Mouse (Mus musculus): Measurements from ENCODE around the gene Capg. TPM values are rescaled to one million over a fixed set of nuclear protein-coding genes. Genes with fewer than 3 reads are reported as not detected.

Gene Capg
- polyA plus RNA-seq, 1 experiment from 2014 or later, result 22.6 TPM

DNA sequence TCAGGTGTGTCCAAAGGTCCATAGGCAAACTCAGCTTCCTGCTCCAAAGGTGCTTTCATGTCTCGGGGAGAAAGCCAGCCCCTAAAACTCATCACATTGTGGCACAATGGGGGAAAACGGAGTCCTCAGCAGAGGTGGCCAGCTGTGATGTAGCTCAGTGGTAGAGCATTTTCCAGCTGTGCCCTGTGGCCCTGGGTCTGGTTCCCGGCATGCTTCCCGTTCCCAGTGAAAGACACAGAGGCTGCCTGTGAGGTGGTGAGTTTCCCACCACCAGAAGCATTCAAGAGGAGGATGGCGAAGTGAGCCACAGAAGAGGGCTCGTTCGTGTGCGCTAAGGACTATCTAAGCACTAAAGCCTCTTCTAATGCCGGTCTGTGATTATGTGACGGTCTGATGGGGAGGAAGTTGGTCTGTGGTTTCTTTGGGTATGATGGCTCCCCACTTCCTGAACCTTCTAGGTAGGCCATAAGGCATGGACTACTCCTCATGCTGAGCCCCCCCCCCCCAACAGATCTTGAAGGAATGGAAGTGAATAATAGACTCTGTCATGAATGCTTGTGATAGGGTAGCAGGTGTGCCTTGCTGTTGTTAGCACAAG is 6.4 kb downstream of the Capg start:
- peaks cover 19% of the 10 kb centered on the region for H3K4me1 ChIP-seq (replicated peaks)
- no peaks in the 10 kb centered on the region for H3K36me3 ChIP-seq
- H3K9me3 ChIP-seq (replicated peaks), result no peaks in the 10 kb centered on the region
- 81% methylated on average over 10 of the region's 10 CpGs for WGBS
- no peak overlapping the region for H3K27ac ChIP-seq
- H3K9ac ChIP-seq, result no peak overlapping the region
- ATAC-seq (replicated peaks; ENCODE audit: insufficient number of reproducible peaks, insufficient read depth, low FRiP score, low read depth), result no peak
- no peak overlapping the region for H3K4me2 ChIP-seq
- no peaks in the 10 kb centered on the region for H3K27me3 ChIP-seq
- no peak overlapping the region for H3K4me3 ChIP-seq

DNA sequence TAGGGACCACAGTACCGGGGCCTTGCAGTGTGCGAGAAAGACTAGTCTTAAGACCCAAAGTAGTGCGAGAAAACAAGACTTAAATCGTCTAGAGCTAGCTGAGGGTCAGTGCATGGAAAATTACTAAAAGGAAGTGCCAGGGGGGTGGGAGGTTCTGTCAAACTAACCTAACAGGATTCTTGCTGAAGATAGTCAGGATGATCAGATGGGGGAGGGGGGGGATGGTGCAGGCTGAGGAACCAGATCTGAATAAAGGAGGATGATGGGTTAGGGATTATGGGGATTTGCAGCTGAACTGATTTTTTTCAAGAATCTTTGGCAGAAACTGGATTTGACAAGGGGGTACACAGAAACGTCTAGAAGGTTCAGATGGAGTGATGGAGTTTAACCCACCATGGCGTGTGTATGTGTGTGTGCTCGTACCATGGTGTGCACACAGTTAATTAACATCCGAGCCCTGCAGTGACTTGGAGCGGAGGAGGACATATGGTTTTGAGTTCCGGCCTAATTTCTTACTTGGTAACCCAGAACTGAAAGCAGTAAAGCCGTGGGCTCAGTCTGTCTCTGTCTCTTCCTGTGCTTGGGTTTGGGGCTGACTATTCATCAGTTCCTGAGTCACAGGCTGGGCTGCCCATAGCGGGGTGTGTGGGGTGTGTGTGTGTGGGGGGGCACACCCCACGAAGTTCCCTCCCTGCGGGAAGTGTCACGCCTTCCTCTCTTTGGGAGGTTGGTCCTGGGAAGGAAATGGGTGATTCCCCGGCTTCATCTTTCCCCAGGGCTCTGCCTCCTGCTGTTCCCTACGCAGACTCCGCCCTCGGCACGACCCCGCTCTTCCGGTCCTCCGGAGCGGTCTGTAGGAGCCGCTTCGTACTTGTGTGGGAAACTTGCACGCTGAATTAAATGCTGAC is 8.2 kb downstream of the Capg start:
- H3K27ac ChIP-seq, result peak overlapping the region; percentile 84
- H3K9me3 ChIP-seq (replicated peaks), result no peaks in the 10 kb centered on the region
- H3K4me2 ChIP-seq, result peak overlapping the region; percentile 69
- H3K4me3 ChIP-seq, result peak overlapping the region; percentile 52
- peak; percentile 84 for ATAC-seq (replicated peaks; ENCODE audit: insufficient number of reproducible peaks, insufficient read depth, low FRiP score, low read depth)
- H3K27me3 ChIP-seq, result no peaks in the 10 kb centered on the region
- H3K9ac ChIP-seq, result peak overlapping the region; percentile 52
- 16% methylated on average over 27 of the region's 27 CpGs for WGBS
- no peaks in the 10 kb centered on the region for H3K36me3 ChIP-seq
- peaks cover 19% of the 10 kb centered on the region for H3K4me1 ChIP-seq (replicated peaks)

DNA sequence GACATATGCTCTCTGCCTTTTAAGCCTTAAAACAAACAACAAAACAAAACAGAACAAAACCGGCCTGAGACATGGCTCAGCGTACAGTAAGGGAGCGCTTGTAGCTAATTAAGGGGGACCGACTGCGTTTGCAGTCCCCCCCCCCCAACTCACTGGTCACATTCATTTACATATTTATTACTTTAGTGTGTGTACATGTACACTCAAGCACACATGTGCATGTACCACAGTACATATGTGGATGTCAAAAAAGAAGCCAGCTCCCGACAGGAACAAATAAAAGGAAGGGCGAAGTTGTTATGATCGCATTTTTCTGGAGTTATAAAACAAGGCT is 8.9 kb downstream of the Capg start:
- no peaks in the 10 kb centered on the region for H3K36me3 ChIP-seq
- peaks cover 19% of the 10 kb centered on the region for H3K4me1 ChIP-seq (replicated peaks)
- H3K9ac ChIP-seq, result peak overlapping the region; percentile 52
- WGBS, result 18% methylated on average over 8 of the region's 8 CpGs
- H3K27me3 ChIP-seq, result no peaks in the 10 kb centered on the region
- peak overlapping the region; percentile 84 for H3K27ac ChIP-seq
- H3K9me3 ChIP-seq (replicated peaks), result no peaks in the 10 kb centered on the region
- ATAC-seq (replicated peaks; ENCODE audit: insufficient number of reproducible peaks, insufficient read depth, low FRiP score, low read depth), result no peak
- peak overlapping the region; percentile 52 for H3K4me3 ChIP-seq
- H3K4me2 ChIP-seq, result peak overlapping the region; percentile 69

DNA sequence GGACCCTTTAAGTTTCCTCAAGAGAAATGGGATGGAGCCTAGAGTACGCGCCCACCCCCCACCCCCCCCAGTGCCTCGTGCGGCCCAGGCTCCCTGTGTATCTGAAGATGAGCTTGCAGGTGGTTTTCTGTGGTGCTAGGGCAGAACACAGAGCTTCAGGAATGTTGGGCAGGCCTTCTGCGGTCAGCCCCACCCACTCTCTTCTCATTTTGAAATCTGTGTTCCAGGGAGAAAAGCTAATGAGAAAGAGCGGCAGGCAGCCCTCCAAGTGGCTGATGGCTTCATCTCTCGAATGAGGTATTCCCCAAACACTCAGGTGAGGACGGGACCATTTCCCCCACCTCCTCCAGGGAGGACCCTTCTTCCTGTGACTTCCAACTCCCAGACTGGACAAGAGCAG is 16.6 kb downstream of the Capg start:
- 73% methylated on average over 8 of the region's 8 CpGs for WGBS
- Histone ChIP-seq H3K4me3 (no peak overlapping the region), H3K36me3 (no peaks in the 10 kb centered on the region), H3K4me1 (replicated peaks) (peaks cover 8% of the 10 kb centered on the region), H3K4me2 (no peak overlapping the region), H3K9me3 (replicated peaks) (no peaks in the 10 kb centered on the region), H3K27ac (no peak overlapping the region), H3K27me3 (no peaks in the 10 kb centered on the region), H3K9ac (no peak overlapping the region)
- ATAC-seq (replicated peaks; ENCODE audit: insufficient number of reproducible peaks, insufficient read depth, low FRiP score, low read depth), result no peak

DNA sequence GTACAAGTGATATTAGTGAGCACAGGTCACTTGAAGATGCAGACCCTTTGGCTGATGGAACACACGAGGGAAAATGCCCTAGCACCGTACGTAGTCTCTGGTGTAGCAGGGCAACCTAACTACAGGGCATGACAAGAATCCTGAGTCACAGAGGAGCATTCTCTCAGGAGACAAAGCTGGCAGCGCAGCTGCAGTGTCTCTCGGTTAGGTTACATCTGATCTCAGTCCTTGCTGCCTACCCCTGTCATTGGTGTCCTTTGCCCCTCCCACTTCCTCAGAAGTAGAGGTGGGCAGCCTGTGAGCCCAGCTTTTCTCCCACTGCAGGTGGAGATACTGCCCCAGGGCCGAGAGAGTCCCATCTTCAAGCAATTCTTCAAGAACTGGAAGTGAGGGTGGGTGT is 18.3 kb downstream of the Capg start:
- Histone ChIP-seq H3K4me1 (replicated peaks) (peaks cover 10% of the 10 kb centered on the region), H3K36me3 (no peaks in the 10 kb centered on the region), H3K9ac (no peak overlapping the region), H3K9me3 (replicated peaks) (no peaks in the 10 kb centered on the region), H3K27ac (no peak overlapping the region), H3K27me3 (no peaks in the 10 kb centered on the region), H3K4me3 (no peak overlapping the region), H3K4me2 (no peak overlapping the region)
- 64% methylated on average over 6 of the region's 6 CpGs for WGBS
- no peak for ATAC-seq (replicated peaks; ENCODE audit: insufficient number of reproducible peaks, insufficient read depth, low FRiP score, low read depth)

DNA sequence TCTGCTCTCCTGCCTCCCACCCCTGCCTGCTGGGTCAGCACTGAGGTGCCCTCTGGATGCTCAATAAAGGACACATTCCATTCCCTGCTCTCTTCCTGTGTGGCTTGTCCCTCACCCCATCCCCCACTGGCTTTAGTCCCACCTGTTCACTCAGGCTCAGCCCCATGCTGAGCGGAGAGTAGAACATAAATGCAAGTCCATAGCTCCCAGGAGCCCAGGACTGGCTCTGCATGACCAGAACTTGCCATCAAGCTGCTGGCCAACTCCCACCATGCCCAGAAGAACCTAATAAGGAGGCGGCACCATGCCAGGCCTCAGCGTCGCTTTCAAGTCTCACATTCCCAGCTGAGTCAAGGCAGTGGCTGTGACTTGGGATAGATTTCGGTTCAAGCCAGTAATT is 18.7 kb downstream of the Capg start:
- no peak overlapping the region for H3K9ac ChIP-seq
- no peak overlapping the region for H3K4me2 ChIP-seq

DNA sequence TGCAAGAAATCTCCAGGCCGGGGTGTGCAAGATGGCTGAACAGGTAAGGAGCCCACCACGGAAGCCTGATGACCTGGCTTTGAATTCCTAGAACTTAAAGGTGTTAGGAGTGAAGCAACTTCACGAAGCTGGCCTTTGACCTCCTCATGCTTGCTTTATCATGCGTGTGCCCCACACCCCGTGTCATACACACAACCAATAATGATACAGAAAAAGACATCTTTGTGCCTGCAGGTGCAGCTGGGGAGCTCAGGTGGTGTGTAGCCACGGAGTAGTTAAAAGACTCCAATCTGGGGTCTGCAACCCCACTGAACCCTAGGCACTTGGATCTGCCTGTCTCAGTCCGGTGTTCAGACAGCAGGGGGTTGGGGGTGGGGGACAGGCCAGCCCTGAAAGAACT is 21.3 kb downstream of the Capg start:
- H3K27me3 ChIP-seq, result no peaks in the 10 kb centered on the region
- peaks cover 7% of the 10 kb centered on the region; the same call in 1 of the 2 replicates for H3K36me3 ChIP-seq
- H3K4me2 ChIP-seq, result no peak overlapping the region
- H3K27ac ChIP-seq, result no peak overlapping the region
- H3K4me3 ChIP-seq, result no peak overlapping the region
- peaks cover 10% of the 10 kb centered on the region for H3K4me1 ChIP-seq (replicated peaks)
- WGBS, result 78% methylated on average over 7 of the region's 7 CpGs
- ATAC-seq (replicated peaks; ENCODE audit: insufficient number of reproducible peaks, insufficient read depth, low FRiP score, low read depth), result no peak; the same call in 1 of the 2 replicates
- 0 out of 2 replicates have a peak overlapping the region, but pooled peaks have one; percentile 24 for H3K9ac ChIP-seq
- no peaks in the 10 kb centered on the region for H3K9me3 ChIP-seq (replicated peaks)

More for the DNA sequence above, 18.7 kb downstream of the Capg start:
- Histone ChIP-seq H3K27ac (no peak overlapping the region), H3K9me3 (replicated peaks) (no peaks in the 10 kb centered on the region), H3K4me3 (no peak overlapping the region), H3K4me1 (replicated peaks) (peaks cover 10% of the 10 kb centered on the region), H3K27me3 (no peaks in the 10 kb centered on the region), H3K36me3 (peaks cover under 1% of the 10 kb centered on the region; the same call in 1 of the 2 replicates)
- 81% methylated on average over 5 of the region's 5 CpGs for whole genome bisulfite sequencing
- ATAC-seq (replicated peaks; ENCODE audit: insufficient number of reproducible peaks, insufficient read depth, low FRiP score, low read depth), result no peak

DNA sequence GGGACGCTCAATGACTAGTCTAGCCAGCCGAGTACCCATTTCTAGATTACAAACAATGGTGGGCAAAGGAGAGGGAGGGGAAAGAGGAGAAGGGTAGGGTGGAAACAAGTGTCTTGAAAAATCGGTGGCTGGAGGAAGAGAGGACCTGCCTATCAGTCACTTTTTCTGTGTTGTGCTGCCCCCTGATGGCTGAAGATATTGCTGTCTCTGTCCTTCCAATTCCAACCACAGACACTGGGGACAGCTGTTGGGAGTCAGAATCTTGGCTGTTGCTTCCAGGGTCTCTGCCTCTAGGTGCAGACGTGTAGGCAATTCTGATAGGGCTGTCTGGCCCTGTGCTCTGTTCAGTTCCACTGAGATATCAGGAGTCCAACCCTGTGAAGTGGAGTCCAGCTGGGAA is 21.9 kb downstream of the Capg start:
- no peak overlapping the region for H3K27ac ChIP-seq
- H3K9ac ChIP-seq, result peak overlapping the region; percentile 24; the same call in 1 of the 2 replicates
- H3K4me3 ChIP-seq, result no peak overlapping the region
- no peaks in the 10 kb centered on the region for H3K27me3 ChIP-seq
- no peaks in the 10 kb centered on the region for H3K9me3 ChIP-seq (replicated peaks)
- ATAC-seq (replicated peaks; ENCODE audit: insufficient number of reproducible peaks, insufficient read depth, low FRiP score, low read depth), result peak; percentile 74
- no peak overlapping the region for H3K4me2 ChIP-seq
- H3K4me1 ChIP-seq (replicated peaks), result peaks cover 10% of the 10 kb centered on the region
- H3K36me3 ChIP-seq, result peaks cover 7% of the 10 kb centered on the region; the same call in 1 of the 2 replicates
- WGBS, result 2% methylated on average over 4 of the region's 4 CpGs

DNA sequence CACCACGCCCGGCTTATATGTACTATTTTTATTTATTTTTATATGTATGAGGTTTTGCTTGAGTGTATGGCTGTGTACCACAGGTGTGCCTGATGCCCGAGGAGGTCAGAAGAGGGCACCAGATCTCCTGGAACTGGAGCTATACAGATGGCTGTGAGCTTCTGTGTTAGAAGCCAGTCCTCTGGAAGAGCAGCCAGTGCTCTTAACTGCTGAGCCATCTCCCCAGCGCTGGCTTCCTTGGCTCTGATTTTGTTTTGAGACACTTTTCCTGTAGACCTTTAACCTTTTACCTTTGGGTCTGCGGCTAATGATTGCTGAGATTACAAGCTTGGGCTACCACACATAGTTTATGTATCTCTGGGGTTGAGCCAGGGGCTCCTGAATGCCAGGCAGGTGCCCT is 23.3 kb downstream of the Capg start:
- Histone ChIP-seq H3K4me1 (replicated peaks) (peaks cover 9% of the 10 kb centered on the region), H3K9ac (no peak overlapping the region), H3K9me3 (replicated peaks) (no peaks in the 10 kb centered on the region), H3K27ac (no peak overlapping the region), H3K27me3 (no peaks in the 10 kb centered on the region), H3K36me3 (peaks cover 7% of the 10 kb centered on the region; the same call in 1 of the 2 replicates), H3K4me2 (no peak overlapping the region), H3K4me3 (no peak overlapping the region)
- 87% methylated on average over 5 of the region's 5 CpGs for WGBS
- no peak for ATAC-seq (replicated peaks; ENCODE audit: insufficient number of reproducible peaks, insufficient read depth, low FRiP score, low read depth)

DNA sequence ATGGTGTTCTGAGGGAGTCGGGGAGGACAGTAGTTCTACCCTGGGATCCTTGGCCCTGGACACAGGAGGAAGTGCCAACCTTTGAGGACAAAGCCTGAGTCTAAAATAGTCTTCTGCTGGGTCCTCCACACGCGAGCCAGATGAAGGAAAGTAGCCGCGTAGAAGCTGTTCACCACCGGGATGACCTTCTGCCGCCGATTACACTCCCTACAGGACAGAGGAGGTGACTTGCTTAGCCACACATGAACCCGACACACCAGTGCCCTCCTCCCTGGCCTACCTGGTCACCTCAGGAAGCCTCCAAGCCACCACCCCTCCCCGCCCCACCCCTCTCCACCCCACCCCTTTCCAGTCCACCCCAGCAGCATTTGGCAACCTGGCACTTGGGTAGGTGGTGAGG is 24.5 kb downstream of the Capg start:
- Histone ChIP-seq H3K9ac (no peak overlapping the region), H3K4me1 (replicated peaks) (peaks cover 4% of the 10 kb centered on the region), H3K27ac (no peak overlapping the region), H3K27me3 (no peaks in the 10 kb centered on the region), H3K4me3 (no peak overlapping the region), H3K9me3 (replicated peaks) (no peaks in the 10 kb centered on the region), H3K36me3 (peaks cover 7% of the 10 kb centered on the region; the same call in 1 of the 2 replicates), H3K4me2 (no peak overlapping the region)
- no peak for ATAC-seq (replicated peaks; ENCODE audit: insufficient number of reproducible peaks, insufficient read depth, low FRiP score, low read depth)
- WGBS, result 87% methylated on average over 10 of the region's 10 CpGs

DNA sequence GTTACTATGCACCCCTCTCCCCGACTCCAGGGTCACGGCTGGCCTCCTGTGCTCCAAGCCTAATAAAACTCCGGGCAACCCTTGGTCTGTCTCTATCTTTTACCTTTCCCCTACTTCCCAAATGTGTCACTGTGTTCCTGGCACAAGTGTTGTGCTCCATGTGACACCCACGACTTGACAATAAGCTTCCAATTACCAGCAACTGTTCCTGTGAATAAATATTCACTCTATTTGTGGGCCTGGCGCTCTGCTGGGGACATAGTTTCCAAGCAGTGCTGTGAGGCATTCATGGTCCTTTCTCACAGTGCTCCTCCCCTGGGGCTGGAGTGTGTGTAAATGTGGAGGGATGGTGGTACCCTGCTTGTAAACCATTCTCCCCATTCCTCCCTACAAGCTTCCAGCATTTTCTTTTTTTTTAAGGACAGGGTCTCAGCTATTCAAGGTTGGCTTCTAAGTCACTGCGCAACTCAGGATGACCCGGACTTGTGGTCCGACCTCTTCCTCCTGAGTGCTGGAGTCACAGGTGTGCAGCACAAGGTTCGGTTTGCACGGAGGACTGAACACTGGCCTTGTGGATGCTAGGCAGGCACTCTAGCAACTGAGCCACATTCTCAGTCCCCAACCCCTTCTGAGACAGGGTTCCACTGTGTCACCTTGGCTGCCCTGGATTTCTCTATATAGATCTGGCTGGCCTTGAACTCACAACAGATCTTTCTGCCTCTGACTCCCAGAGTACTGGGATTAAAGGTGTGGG is 26.6 kb downstream of the Capg start:
- H3K9ac ChIP-seq, result no peak overlapping the region
- H3K9me3 ChIP-seq (replicated peaks), result no peaks in the 10 kb centered on the region
- ATAC-seq (replicated peaks; ENCODE audit: insufficient number of reproducible peaks, insufficient read depth, low FRiP score, low read depth), result no peak
- H3K27ac ChIP-seq, result no peak overlapping the region
- no peaks in the 10 kb centered on the region for H3K27me3 ChIP-seq
- H3K4me3 ChIP-seq, result no peak overlapping the region
- 83% methylated on average over 10 of the region's 10 CpGs for WGBS
- H3K4me1 ChIP-seq (replicated peaks), result peaks cover 2% of the 10 kb centered on the region
- H3K36me3 ChIP-seq, result peaks cover 7% of the 10 kb centered on the region; the same call in 1 of the 2 replicates
- H3K4me2 ChIP-seq, result no peak overlapping the region

Measured in heart, embryonic 15.5 days (tissue).